Mouse (Mus musculus): ENCODE measurements around the gene Ankrd42. TPM values are rescaled to one million over a fixed set of nuclear protein-coding genes. Genes with fewer than 3 reads are reported as not detected.
A peak's percentile ranks its signal among the peaks of the same experiment; 100 is the strongest.

The Ankrd42 gene
- total RNA-seq, 4 experiments from 2014 or later: 20.5 to 23.3 (median 21.9) TPM

GRCm38 (mm10) chr7:92580491-92581207 is 56.3 kb downstream of the Ankrd42 start:
- DNase-seq (ENCODE audit: low spot score in 2 of 2): no peak

- no peak for DNase-seq (ENCODE audit: low spot score in 2 of 2)
Observed at GRCm38 (mm10) chr7:92566775-92567174, 70.2 kb downstream of the Ankrd42 start.

- DNase-seq (ENCODE audit: low spot score in 2 of 2): peak; percentile 88 to 92
Observed at GRCm38 (mm10) chr7:92560986-92561876, 75.7 kb downstream of the Ankrd42 start, which contains the start of gene Ccdc90b. Gene Ccdc90b, plus strand, starts transcription at chr7:92561149.

- DNase-seq (ENCODE audit: low spot score in 2 of 2): no peak
Observed at GRCm38 (mm10) chr7:92558744-92559143, 78.2 kb downstream of the Ankrd42 start.

GRCm38 (mm10) chr7:92550990-92551392 is 86.0 kb downstream of the Ankrd42 start:
- no peak for DNase-seq (ENCODE audit: low spot score in 2 of 2)

- DNase-seq (ENCODE audit: low spot score in 2 of 2): no peak
Observed at GRCm38 (mm10) chr7:92550248-92550989, 86.5 kb downstream of the Ankrd42 start.

GRCm38 (mm10) chr7:92546763-92547162 is 90.2 kb downstream of the Ankrd42 start:
- DNase-seq (ENCODE audit: low spot score in 2 of 2): no peak

GRCm38 (mm10) chr7:92532351-92533036 is 104.4 kb downstream of the Ankrd42 start:
- DNase-seq (ENCODE audit: low spot score in 2 of 2): no peak

Other genes starting within 250 kb of the Ankrd42 start
- gene Ccdc90b, start 76.0 kb downstream of the Ankrd42 start, total RNA-seq (2022): 10 to 100 TPM; 14.8 to 16.5 (median 15.5) TPM
- gene Pcf11, start 32.8 kb upstream of the Ankrd42 start, total RNA-seq (2022): 10 to 100 TPM; 52.4 to 61.7 (median 57.1) TPM
- 10 to 100 TPM; 42.1 to 51.0 (median 47.8) TPM for gene Rab30, start 104.5 kb upstream of the Ankrd42 start, total RNA-seq (2022)
- gene Ddias, start 237.1 kb upstream of the Ankrd42 start, total RNA-seq (2022): under 1 TPM; 0.53 to 0.95 (median 0.74) TPM
- gene Prcp, start 237.3 kb upstream of the Ankrd42 start, total RNA-seq (2022): 10 to 100 TPM; 11.3 to 15.8 (median 14.7) TPM